Mouse (Mus musculus) heart, adult 2 months (tissue): ENCODE measurements around the gene Zswim3.

ENCODE experiments used
- CTCF ChIP-seq: fragments of 200-600 bp; IDR thresholded peaks from 2 replicates; pipeline ENCODE4 v1.8.1; 2022; ENCODE audit warnings: antibody characterized with exemption, mild to moderate bottlenecking, moderate library complexity
- POLR2A ChIP-seq: fragments of 200-500 bp; IDR thresholded peaks from 2 replicates; pipeline ENCODE4 v1.6.1; 2011; ENCODE audit warnings: mild to moderate bottlenecking, low read depth, low read length, control low read depth; ENCODE audit not compliant: insufficient read depth

DNA sequence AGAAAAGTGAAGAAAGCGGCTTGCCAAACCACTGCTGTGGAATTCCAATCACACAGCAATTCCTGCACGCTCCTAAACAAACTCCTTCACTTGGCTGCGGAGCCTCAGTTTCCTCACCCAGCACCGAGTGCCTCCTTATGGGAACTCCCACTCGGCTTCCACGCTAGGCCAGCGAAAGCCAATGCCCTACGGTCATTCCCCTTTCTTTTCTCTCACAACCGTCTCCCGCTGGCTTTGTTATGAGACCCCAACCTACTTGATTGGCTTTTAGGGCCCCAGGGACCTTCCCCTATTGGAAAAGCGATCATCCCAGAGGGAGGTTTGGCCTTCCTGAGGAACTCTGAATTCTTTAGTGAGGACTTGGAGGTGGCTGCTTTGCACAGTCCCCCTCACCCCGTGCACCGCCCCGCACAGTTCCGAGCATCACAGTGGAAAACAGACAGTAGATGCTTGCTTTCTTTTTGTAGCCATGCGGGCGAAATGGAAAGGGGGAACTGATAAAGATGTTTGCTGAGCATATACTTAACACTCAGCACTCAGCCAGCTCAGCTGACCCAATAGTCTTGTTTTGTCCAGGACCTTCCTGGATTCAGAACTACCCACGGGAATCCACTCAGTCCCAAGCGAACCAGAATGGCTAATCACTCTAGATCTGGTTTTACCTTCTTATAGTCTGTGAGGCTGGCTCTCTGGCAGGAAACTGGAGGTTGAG is 53.1 kb downstream of the Zswim3 start:
- TF ChIP-seq CTCF (no peak), POLR2A (no peak)
